ENCODE assay signal across 23 mouse cellular contexts in genomic region chr14:96592051-96592450, GRCm38 (mm10).
"Had no signal": no experiment of that assay in that cellular context is flagged by ENCODE, and none has a peak within 500 bp of the region (broad histone marks: within the 10 kb centered on the region; RNA-seq: fewer than 3 reads in every experiment).

No protein-coding gene starts in this region.

- DNase-seq: kidney, postnatal 25 days; layer of hippocampus, adult 9-11 months; liver; lung, adult 18-20 months; lung, postnatal 10 days; lung, postnatal 36 days; midbrain, embryonic 14.5 days; right cerebral cortex, adult 18-20 months; right cerebral cortex, postnatal 25 days; spleen, adult 18-20 months; thymus, postnatal 36 days had no signal

- H3K4me3 ChIP-seq: layer of hippocampus, adult 2 months; limb, embryonic 10.5 days; limb, embryonic 13.5 days; liver, embryonic 12.5 days; liver, embryonic 15.5 days; lung, embryonic 15.5 days; megakaryocyte, embryonic 14.5 days; neural tube, embryonic 12.5 days; neural tube, embryonic 15.5 days; stomach, embryonic 15.5 days had no signal

- H3K27ac ChIP-seq: kidney, postnatal 0 days; layer of hippocampus, adult 2 months; limb, embryonic 10.5 days; limb, embryonic 13.5 days; liver, embryonic 12.5 days; liver, embryonic 15.5 days; lung, embryonic 15.5 days; neural tube, embryonic 12.5 days; neural tube, embryonic 15.5 days; stomach, embryonic 15.5 days had no signal

- H3K9ac ChIP-seq: limb, embryonic 13.5 days; liver, embryonic 12.5 days; liver, embryonic 15.5 days; lung, embryonic 15.5 days; neural tube, embryonic 12.5 days; neural tube, embryonic 15.5 days; stomach, embryonic 15.5 days had no signal

- H3K36me3 ChIP-seq: limb, embryonic 10.5 days; limb, embryonic 13.5 days; liver, embryonic 12.5 days; liver, embryonic 15.5 days; lung, embryonic 15.5 days; neural tube, embryonic 12.5 days; neural tube, embryonic 15.5 days; stomach, embryonic 15.5 days had no signal

- H3K4me1 ChIP-seq: limb, embryonic 10.5 days; limb, embryonic 13.5 days; liver, embryonic 12.5 days; liver, embryonic 15.5 days; lung, embryonic 15.5 days; megakaryocyte, embryonic 14.5 days; neural tube, embryonic 12.5 days; neural tube, embryonic 15.5 days; stomach, embryonic 15.5 days had no signal

- H3K27me3 ChIP-seq: limb, embryonic 13.5 days; liver, embryonic 12.5 days; liver, embryonic 15.5 days; lung, embryonic 15.5 days; megakaryocyte, embryonic 14.5 days; neural tube, embryonic 12.5 days; neural tube, embryonic 15.5 days; stomach, embryonic 15.5 days had no signal

- H3K4me2 ChIP-seq: limb, embryonic 13.5 days; liver, embryonic 12.5 days; liver, embryonic 15.5 days; lung, embryonic 15.5 days; midbrain, embryonic 11.5 days; neural tube, embryonic 12.5 days; neural tube, embryonic 15.5 days; stomach, embryonic 15.5 days had no signal

- ATAC-seq: liver, embryonic 12.5 days had no signal

- H3K9me3 ChIP-seq: limb, embryonic 10.5 days; limb, embryonic 13.5 days; liver, embryonic 12.5 days; liver, embryonic 15.5 days; lung, embryonic 15.5 days; megakaryocyte, embryonic 14.5 days; neural tube, embryonic 12.5 days; neural tube, embryonic 15.5 days; stomach, embryonic 15.5 days had no signal
